Mouse (Mus musculus): ENCODE measurements around the gene Hivep3.

- no peak for TF ChIP-seq POLR2A (IDR thresholded peaks at IDR 0.05; ENCODE audit: borderline replicate concordance, extremely low read depth, low read depth, low read length)
- TF ChIP-seq CTCF (IDR thresholded peaks at IDR 0.05; ENCODE audit: insufficient read depth, low read length): no peak
Observed at GRCm38 (mm10) chr4:119966105-119967072, 232.8 kb downstream of the Hivep3 start.

Measured in lung, adult 2 months (tissue).